Mouse (Mus musculus): ENCODE measurements at regions not wholly inside any gene's neighbourhood (a gene's known extent, or its start where the extent isn't known, plus 50 kb on each side); places are given as distances from the start of the nearest gene placed in this dataset.

GRCm38 (mm10) chr4:56070664-56071334, 538.5 kb upstream of the Klf4 start:
- DNase-seq (ENCODE audit: low spot score in 2 of 2), result no peak

GRCm38 (mm10) chr4:56068859-56069258, 536.6 kb upstream of the Klf4 start:
- DNase-seq (ENCODE audit: low spot score in 2 of 2), result no peak

- DNase-seq (ENCODE audit: low spot score in 2 of 2), result no peak
Measured at GRCm38 (mm10) chr4:56064657-56065056, 532.4 kb upstream of the Klf4 start.

- DNase-seq (ENCODE audit: low spot score in 2 of 2), result no peak
Measured at GRCm38 (mm10) chr4:56051792-56052380, 519.6 kb upstream of the Klf4 start.

- no peak for DNase-seq (ENCODE audit: low spot score in 2 of 2)
Measured at GRCm38 (mm10) chr4:56039327-56039726, 507.1 kb upstream of the Klf4 start.

- DNase-seq (ENCODE audit: low spot score in 2 of 2), result no peak
Measured at GRCm38 (mm10) chr4:56036334-56036733, 504.1 kb upstream of the Klf4 start.

- no peak for DNase-seq (ENCODE audit: low spot score in 2 of 2)
Measured at GRCm38 (mm10) chr4:56035543-56035942, 503.3 kb upstream of the Klf4 start.

GRCm38 (mm10) chr4:56028441-56028840, 496.2 kb upstream of the Klf4 start:
- no peak for DNase-seq (ENCODE audit: low spot score in 2 of 2)

- no peak for DNase-seq (ENCODE audit: low spot score in 2 of 2)
Measured at GRCm38 (mm10) chr4:56027258-56027657, 495.0 kb upstream of the Klf4 start.

- no peak for DNase-seq (ENCODE audit: low spot score in 2 of 2)
Measured at GRCm38 (mm10) chr4:56024478-56024877, 492.2 kb upstream of the Klf4 start.

- DNase-seq (ENCODE audit: low spot score in 2 of 2), result no peak
Measured at GRCm38 (mm10) chr4:56018212-56018611, 485.9 kb upstream of the Klf4 start.

GRCm38 (mm10) chr4:56015481-56015880, 483.2 kb upstream of the Klf4 start:
- no peak for DNase-seq (ENCODE audit: low spot score in 2 of 2)

- DNase-seq (ENCODE audit: low spot score in 2 of 2), result no peak
Measured at GRCm38 (mm10) chr4:56008287-56008686, 476.0 kb upstream of the Klf4 start.

- no peak for DNase-seq (ENCODE audit: low spot score in 2 of 2)
Measured at GRCm38 (mm10) chr4:56004227-56004626, 472.0 kb upstream of the Klf4 start.

GRCm38 (mm10) chr4:56001312-56001731, 469.1 kb upstream of the Klf4 start:
- DNase-seq (ENCODE audit: low spot score in 2 of 2), result peak in 1 of 2 experiments; percentile 8

- no peak for DNase-seq (ENCODE audit: low spot score in 2 of 2)
Measured at GRCm38 (mm10) chr4:55984026-55984425, 451.8 kb upstream of the Klf4 start.

GRCm38 (mm10) chr4:55978539-55978938, 446.3 kb upstream of the Klf4 start:
- no peak for DNase-seq (ENCODE audit: low spot score in 2 of 2)

- DNase-seq (ENCODE audit: low spot score in 2 of 2), result no peak
Measured at GRCm38 (mm10) chr4:55976265-55976664, 444.0 kb upstream of the Klf4 start.

GRCm38 (mm10) chr4:55973706-55974105, 441.4 kb upstream of the Klf4 start:
- DNase-seq (ENCODE audit: low spot score in 2 of 2), result no peak

- DNase-seq (ENCODE audit: low spot score in 2 of 2), result no peak
Measured at GRCm38 (mm10) chr4:55972235-55972819, 440.1 kb upstream of the Klf4 start.

GRCm38 (mm10) chr4:55960063-55960462, 427.8 kb upstream of the Klf4 start:
- no peak for DNase-seq (ENCODE audit: low spot score in 2 of 2)

GRCm38 (mm10) chr4:55953701-55954100, 421.4 kb upstream of the Klf4 start:
- DNase-seq (ENCODE audit: low spot score in 2 of 2), result no peak

- no peak for DNase-seq (ENCODE audit: low spot score in 2 of 2)
Measured at GRCm38 (mm10) chr4:55952220-55952619, 420.0 kb upstream of the Klf4 start.

All from cerebellum, postnatal 4 days (tissue).